Comparison of ENCODE assay signal across 25 mouse cellular contexts in the genomic region with DNA sequence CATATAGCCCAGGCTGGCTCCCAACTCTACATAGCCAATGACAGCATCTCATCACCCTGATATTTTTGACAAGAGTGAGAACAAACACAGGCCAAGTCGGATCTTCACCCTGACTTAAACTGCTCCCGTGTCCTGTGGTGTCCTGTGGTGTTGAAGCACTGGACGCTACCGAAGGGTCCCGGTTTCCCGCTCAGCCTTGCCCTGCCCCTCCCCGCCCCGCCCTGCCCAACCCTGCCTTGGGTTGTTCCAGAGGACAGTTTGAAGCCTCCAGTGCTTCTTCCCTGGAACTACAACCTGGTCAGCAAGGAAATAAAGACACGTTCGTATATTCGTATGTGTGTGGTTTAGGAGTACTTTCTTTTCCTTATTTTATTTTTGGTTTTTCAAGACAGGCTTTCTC. TPM values are rescaled to one million over a fixed set of nuclear protein-coding genes. Genes with fewer than 3 reads are reported as not detected.
A peak's percentile ranks its signal among the peaks of the same experiment; 100 is the strongest.
DNase-seq lines count a peak whose midpoint lies in the region; ATAC-seq lines count a peak whose summit lies in the region.
"Had no signal": no experiment of that assay in that cellular context is flagged by ENCODE, and none has a peak within 500 bp of the region (broad histone marks: within the 10 kb centered on the region; RNA-seq: fewer than 3 reads in every experiment).

No protein-coding gene starts in this region.

- 0 out of 2 replicates have a peak overlapping the region, but pooled peaks have one; percentile 22 for H3K27ac ChIP-seq in kidney, embryonic 15.5 days
- H3K27ac ChIP-seq in embryonic facial prominence, embryonic 15.5 days (replicated peaks): peak overlapping the region; percentile 78
- peak overlapping the region; percentile 64 for H3K27ac ChIP-seq in stomach, embryonic 14.5 days (ENCODE audit: low read length)
- H3K27ac ChIP-seq: gastrocnemius, adult 2 months; heart, embryonic 15.5 days; midbrain, embryonic 10.5 days; neural tube, embryonic 13.5 days had no signal

- 52% methylated on average over 11 of the region's 11 CpGs for WGBS in kidney, embryonic 15.5 days
- 45% methylated on average over 11 of the region's 11 CpGs for WGBS in embryonic facial prominence, embryonic 15.5 days
- 51% methylated on average over 11 of the region's 11 CpGs for WGBS in stomach, embryonic 14.5 days

- no peak overlapping the region for H3K9ac ChIP-seq in kidney, embryonic 15.5 days
- no peak overlapping the region for H3K9ac ChIP-seq in embryonic facial prominence, embryonic 15.5 days
- H3K9ac ChIP-seq in stomach, embryonic 14.5 days (replicated peaks; ENCODE audit: low read depth, low read length): no peak overlapping the region
- H3K9ac ChIP-seq: heart, embryonic 15.5 days; neural tube, embryonic 13.5 days had no signal

- no peaks in the 10 kb centered on the region for H3K9me3 ChIP-seq in kidney, embryonic 15.5 days (replicated peaks)
- no peaks in the 10 kb centered on the region; the same call in 1 of the 2 replicates for H3K9me3 ChIP-seq in embryonic facial prominence, embryonic 15.5 days (replicated peaks)
- H3K9me3 ChIP-seq in stomach, embryonic 14.5 days (ENCODE audit: control insufficient read depth, low read depth, low read length): no peaks in the 10 kb centered on the region
- H3K9me3 ChIP-seq: heart, embryonic 15.5 days; midbrain, embryonic 10.5 days; neural tube, embryonic 13.5 days had no signal

- no peak for DNase-seq in kidney, adult 9 months
- peak; percentile 6 for DNase-seq in R1 (ENCODE audit: low read depth, low spot score)
- DNase-seq in heart, postnatal 14 days: no peak
- DNase-seq in adrenal gland, postnatal 4 days (ENCODE audit: low spot score in 2 of 2): no peak
- DNase-seq in heart, adult 8-10 months (ENCODE audit: low spot score): no peak
- DNase-seq: adrenal gland, postnatal 25 days; cerebellum, adult 11 months; cerebellum, adult 9-11 months; gastrocnemius, adult 2 months; heart, postnatal 4 days; kidney, postnatal 25 days; retina, postnatal 1 day had no signal

- H3K27me3 ChIP-seq in kidney, embryonic 15.5 days: no peaks in the 10 kb centered on the region
- no peaks in the 10 kb centered on the region for H3K27me3 ChIP-seq in embryonic facial prominence, embryonic 15.5 days
- H3K27me3 ChIP-seq in stomach, embryonic 14.5 days (ENCODE audit: control insufficient read depth, insufficient read depth, low read length): no peaks in the 10 kb centered on the region
- H3K27me3 ChIP-seq: heart, embryonic 15.5 days; neural tube, embryonic 13.5 days had no signal

- intact Hi-C loops in heart, postnatal 14 days (cut with DNase I): no loop called here

- no peaks in the 10 kb centered on the region for H3K36me3 ChIP-seq in kidney, embryonic 15.5 days
- H3K36me3 ChIP-seq in embryonic facial prominence, embryonic 15.5 days: no peaks in the 10 kb centered on the region
- no peaks in the 10 kb centered on the region for H3K36me3 ChIP-seq in stomach, embryonic 14.5 days (ENCODE audit: control insufficient read depth, insufficient read depth, low read length)
- H3K36me3 ChIP-seq: heart, embryonic 15.5 days; midbrain, embryonic 10.5 days; neural tube, embryonic 13.5 days had no signal

- peak; percentile 25; the same call in 1 of the 2 replicates for ATAC-seq in kidney, embryonic 15.5 days (replicated peaks; ENCODE audit: low FRiP score)
- no peak for ATAC-seq in embryonic facial prominence, embryonic 15.5 days (ENCODE audit: insufficient number of reproducible peaks, low FRiP score, low TSS enrichment, low read depth)
- no peak for ATAC-seq in stomach, embryonic 14.5 days (ENCODE audit: insufficient number of reproducible peaks, insufficient read depth, low FRiP score, low read depth)
- ATAC-seq: CD4-positive, CD25-positive, alpha-beta regulatory T cell, adult 4 months; forebrain, embryonic 14.5 days; hindbrain, embryonic 16.5 days; midbrain, embryonic 16.5 days had no signal

- peaks cover 5% of the 10 kb centered on the region; the same call in 1 of the 2 replicates for H3K4me1 ChIP-seq in kidney, embryonic 15.5 days
- no peaks in the 10 kb centered on the region; the same call in 1 of the 2 replicates for H3K4me1 ChIP-seq in embryonic facial prominence, embryonic 15.5 days
- peaks cover 3% of the 10 kb centered on the region; the same call in 1 of the 2 replicates for H3K4me1 ChIP-seq in stomach, embryonic 14.5 days (ENCODE audit: control insufficient read depth, insufficient read depth, low read length)
- H3K4me1 ChIP-seq: heart, embryonic 15.5 days; midbrain, embryonic 10.5 days; neural tube, embryonic 13.5 days had no signal

- no peak overlapping the region for H3K4me3 ChIP-seq in kidney, embryonic 15.5 days (replicated peaks)
- no peak overlapping the region for H3K4me3 ChIP-seq in embryonic facial prominence, embryonic 15.5 days (replicated peaks)
- no peak overlapping the region for H3K4me3 ChIP-seq in stomach, embryonic 14.5 days (ENCODE audit: low read depth, low read length)
- H3K4me3 ChIP-seq: gastrocnemius, adult 2 months; heart, embryonic 15.5 days; midbrain, embryonic 10.5 days; myocyte; neural tube, embryonic 13.5 days had no signal

- 0 out of 2 replicates have a peak overlapping the region, but pooled peaks have one; percentile 16 for H3K4me2 ChIP-seq in kidney, embryonic 15.5 days
- H3K4me2 ChIP-seq in embryonic facial prominence, embryonic 15.5 days (replicated peaks): peak overlapping the region; percentile 25
- H3K4me2 ChIP-seq in stomach, embryonic 14.5 days (replicated peaks; ENCODE audit: low read depth, low read length): peak overlapping the region; percentile 3; the same call in 1 of the 2 replicates
- H3K4me2 ChIP-seq: heart, embryonic 15.5 days; liver, embryonic 11.5 days; neural tube, embryonic 13.5 days had no signal

RNA-seq across cellular contexts. Expression of a gene that starts 37.9 kb away (rescaled TPM):
- polyA plus RNA-seq in kidney, embryonic 15.5 days (2015; fragmentation: Nextera tagmentation; extraction: Ambion mirVana): 27.0 and 27.5 TPM in 2 replicates
- 38.1 and 38.3 TPM in 2 replicates for polyA plus RNA-seq in embryonic facial prominence, embryonic 15.5 days (2015; fragmentation: Nextera tagmentation; extraction: Ambion mirVana)
- 37.9 and 40.8 TPM in 2 replicates for polyA plus RNA-seq in stomach, embryonic 14.5 days (2014; fragmentation: Nextera tagmentation; extraction: Ambion mirVana)
- 10 to 100 TPM; 28.8 to 31.5 TPM for total RNA-seq in heart, postnatal 14 days (2021)
- total RNA-seq in adrenal gland, postnatal 4 days (2021): 10 to 100 TPM; 54.0 to 58.1 TPM
- 10 to 100 TPM; 30.2 to 32.1 (median 30.9) TPM for total RNA-seq in heart, adult 8-10 months (2022)
- total RNA-seq: common myeloid progenitor, adult 5-6 weeks had no signal

RNA-seq across cellular contexts. Expression of a gene that starts 54.9 kb away (rescaled TPM):
- polyA plus RNA-seq in kidney, embryonic 15.5 days (2015; fragmentation: Nextera tagmentation; extraction: Ambion mirVana): 23.5 and 26.0 TPM in 2 replicates
- 23.1 and 23.7 TPM in 2 replicates for polyA plus RNA-seq in embryonic facial prominence, embryonic 15.5 days (2015; fragmentation: Nextera tagmentation; extraction: Ambion mirVana)
- polyA plus RNA-seq in stomach, embryonic 14.5 days (2014; fragmentation: Nextera tagmentation; extraction: Ambion mirVana): 25.0 and 25.1 TPM in 2 replicates
- total RNA-seq in heart, postnatal 14 days (2021): 1 to 10 TPM; 3.5 to 4.2 TPM
- total RNA-seq in adrenal gland, postnatal 4 days (2021): 10 to 100 TPM; 16.6 to 19.2 TPM
- total RNA-seq in heart, adult 8-10 months (2022): 1 to 10 TPM; 2.7 to 4.1 (median 3.2) TPM

Comparison
In these comparisons a context has a peak if more than half of its experiments do, and no peak if none do; other contexts are left out.
1. H3K27ac ChIP-seq: peak in every context shown above with its lines; median percentile 78 in embryonic facial prominence, embryonic 15.5 days; 64 in stomach, embryonic 14.5 days; 22 in kidney, embryonic 15.5 days.